Mouse (Mus musculus): ENCODE data around the gene Lpar5. TPM values are rescaled to one million over a fixed set of nuclear protein-coding genes. Genes with fewer than 3 reads are reported as not detected.
"Not testable (repeated sequence)": the region's sequence is repeated elsewhere in the genome, so short reads cannot be mapped to it uniquely, and the experiment has no call there.

The Lpar5 gene
- polyA plus RNA-seq, 1 experiment from 2014 or later, result 0.44 TPM

DNA sequence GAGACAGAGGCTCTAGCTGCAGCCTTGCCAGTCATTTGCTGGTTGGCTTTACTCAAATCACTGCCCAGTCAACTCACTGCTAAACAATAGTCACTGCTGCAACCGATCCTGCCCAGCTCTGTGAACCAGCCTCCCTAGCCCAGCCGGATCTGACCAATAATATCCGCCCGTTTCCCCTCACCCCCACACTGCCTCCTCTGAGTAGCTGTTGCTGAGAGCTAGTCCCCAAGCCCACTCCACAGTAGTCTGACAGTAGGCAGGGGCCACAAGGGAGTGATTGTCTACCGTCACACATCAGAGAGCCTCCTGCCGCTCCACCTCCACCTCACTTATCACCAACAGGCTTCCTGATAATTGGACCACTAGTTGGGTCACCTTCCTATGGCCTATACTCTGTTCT, 6.2 kb upstream of the Lpar5 start:
- no peak for ATAC-seq
- Histone ChIP-seq H3K4me1 (no peaks in the 10 kb centered on the region), H3K4me2 (no peak overlapping the region), H3K9me3 (replicated peaks) (no peaks in the 10 kb centered on the region), H3K9ac (no peak overlapping the region), H3K36me3 (ENCODE audit: poor library complexity, severe bottlenecking) (peaks cover 4% of the 10 kb centered on the region; the same call in 1 of the 2 replicates), H3K27ac (no peak overlapping the region), H3K4me3 (no peak overlapping the region), H3K27me3 (no peaks in the 10 kb centered on the region)
- WGBS, result 43% methylated on average over 6 of the region's 6 CpGs

DNA sequence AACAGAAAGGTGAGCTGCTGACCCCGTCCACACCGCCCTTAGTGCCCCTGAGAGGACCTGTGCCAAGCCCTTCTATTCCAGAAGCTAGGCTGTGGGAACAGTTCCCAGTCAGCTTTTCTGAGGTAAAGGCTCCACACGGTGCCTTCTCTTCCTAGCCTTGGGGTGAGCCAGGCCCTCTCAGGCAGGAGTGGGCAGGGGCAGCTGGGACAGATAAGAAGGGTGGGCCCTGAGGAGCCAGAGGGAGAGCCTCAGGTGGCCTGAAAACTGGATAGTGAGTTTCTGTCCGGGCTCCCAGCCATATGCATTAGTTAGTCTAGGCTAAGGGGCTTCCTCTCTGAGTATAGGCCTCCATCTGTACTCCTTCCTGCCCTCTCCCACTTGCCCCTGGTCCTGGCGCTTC, 5.2 kb upstream of the Lpar5 start:
- Histone ChIP-seq H3K36me3 (ENCODE audit: poor library complexity, severe bottlenecking) (peaks cover under 1% of the 10 kb centered on the region; the same call in 1 of the 2 replicates), H3K4me2 (no peak overlapping the region), H3K9me3 (replicated peaks) (no peaks in the 10 kb centered on the region), H3K4me3 (no peak overlapping the region), H3K4me1 (no peaks in the 10 kb centered on the region), H3K27me3 (no peaks in the 10 kb centered on the region), H3K9ac (no peak overlapping the region), H3K27ac (no peak overlapping the region)
- no peak for ATAC-seq
- whole genome bisulfite sequencing, result 89% methylated on average over 5 of the region's 5 CpGs

DNA sequence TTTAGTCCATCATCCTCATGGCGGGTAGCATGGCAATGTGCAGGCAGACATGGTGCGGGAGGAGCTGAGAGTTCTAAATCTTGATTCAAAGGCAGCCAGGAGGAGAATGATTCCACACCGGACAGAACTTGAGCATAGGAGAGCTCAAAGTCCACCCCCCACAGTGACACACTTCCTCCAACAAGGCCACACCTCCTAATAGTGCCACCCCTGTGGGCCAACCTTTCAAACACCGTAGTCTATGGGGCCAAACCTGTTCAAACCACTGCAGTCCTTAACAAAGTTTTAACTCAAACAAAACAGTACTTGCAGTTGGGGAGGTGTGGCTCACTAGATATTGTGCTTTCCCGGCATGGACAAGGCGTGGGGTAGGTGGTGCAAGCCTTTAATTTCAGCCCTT, 3.8 kb upstream of the Lpar5 start:
- H3K9ac ChIP-seq, result no peak overlapping the region
- H3K36me3 ChIP-seq (ENCODE audit: poor library complexity, severe bottlenecking), result no peaks in the 10 kb centered on the region
- no peak for ATAC-seq
- H3K27ac ChIP-seq, result no peak overlapping the region; the same call in 1 of the 2 replicates
- no peak overlapping the region for H3K4me3 ChIP-seq
- no peaks in the 10 kb centered on the region for H3K27me3 ChIP-seq
- no peaks in the 10 kb centered on the region for H3K9me3 ChIP-seq (replicated peaks)
- H3K4me2 ChIP-seq, result no peak overlapping the region
- 87% methylated on average over 6 of the region's 6 CpGs for WGBS
- no peaks in the 10 kb centered on the region for H3K4me1 ChIP-seq

DNA sequence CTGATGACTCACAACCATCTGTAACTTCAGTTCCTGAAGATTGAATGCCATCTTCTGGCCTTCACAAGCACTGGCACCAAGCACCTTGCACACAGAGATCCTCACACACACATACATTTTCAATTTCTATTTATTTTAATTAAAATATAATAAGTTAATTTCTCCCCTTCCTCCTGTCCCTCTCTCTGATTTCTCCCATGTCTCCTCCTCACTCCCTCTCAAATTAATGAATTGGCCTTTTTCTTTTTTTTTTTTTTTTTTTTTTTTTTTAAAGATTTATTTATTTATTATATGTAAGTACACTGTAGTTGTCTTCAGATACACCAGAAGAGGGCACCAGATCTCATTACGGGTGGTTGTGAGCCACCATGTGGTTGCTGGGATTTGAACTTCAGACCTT, 2.5 kb upstream of the Lpar5 start:
- not testable (repeated sequence) for H3K36me3 ChIP-seq (ENCODE audit: poor library complexity, severe bottlenecking); H3K27ac ChIP-seq; H3K9me3 ChIP-seq (replicated peaks); H3K9ac ChIP-seq; H3K4me1 ChIP-seq; H3K4me3 ChIP-seq; ATAC-seq; H3K4me2 ChIP-seq; H3K27me3 ChIP-seq
- no CpG with 5 or more reads among the region's 1 CpGs for WGBS

DNA sequence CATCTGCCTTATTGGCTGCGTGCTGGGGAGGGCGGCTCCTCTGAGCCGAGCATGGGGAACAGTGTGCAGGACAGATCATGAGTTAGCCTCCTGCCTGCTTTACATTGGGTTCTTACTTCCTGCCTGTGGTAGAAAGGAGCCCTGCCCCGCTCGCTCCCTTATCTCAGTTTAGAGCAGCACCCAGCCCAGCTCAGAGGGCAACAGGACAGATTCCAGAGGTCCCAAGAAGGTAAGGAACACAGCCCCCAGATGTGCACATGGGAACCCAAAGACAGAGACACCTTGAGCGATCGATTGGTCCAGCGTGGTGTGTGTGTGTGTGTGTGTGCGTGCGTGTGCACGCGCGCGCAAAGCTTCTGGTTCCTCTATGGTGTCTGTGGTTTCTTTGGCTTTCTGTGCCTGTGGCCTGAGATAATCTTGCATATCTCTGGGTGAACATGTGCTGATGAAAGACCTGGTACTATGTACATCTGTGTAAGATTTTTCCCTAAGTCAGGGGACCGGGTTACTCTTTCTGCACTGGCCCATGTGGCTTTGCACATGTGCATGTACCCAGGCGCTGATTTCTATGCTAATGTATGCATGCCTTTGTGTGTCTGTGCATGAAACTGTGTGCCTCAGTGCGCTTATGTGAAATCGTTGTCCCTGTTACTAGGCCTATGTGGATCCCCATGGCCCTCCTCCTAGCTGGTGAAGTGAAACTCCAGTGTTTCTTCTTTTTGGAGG, 3.6 kb downstream of the Lpar5 start:
- no peak overlapping the region for H3K4me3 ChIP-seq
- peaks cover 19% of the 10 kb centered on the region for H3K4me1 ChIP-seq
- H3K27me3 ChIP-seq, result no peaks in the 10 kb centered on the region
- ATAC-seq, result peak; percentile 93
- H3K27ac ChIP-seq, result peak overlapping the region; percentile 96
- H3K4me2 ChIP-seq, result peak overlapping the region; percentile 35
- no peaks in the 10 kb centered on the region for H3K9me3 ChIP-seq (replicated peaks)
- no peak overlapping the region; the same call in 1 of the 2 replicates for H3K9ac ChIP-seq
- WGBS, result 76% methylated on average over 18 of the region's 18 CpGs
- H3K36me3 ChIP-seq (ENCODE audit: poor library complexity, severe bottlenecking), result no peaks in the 10 kb centered on the region

DNA sequence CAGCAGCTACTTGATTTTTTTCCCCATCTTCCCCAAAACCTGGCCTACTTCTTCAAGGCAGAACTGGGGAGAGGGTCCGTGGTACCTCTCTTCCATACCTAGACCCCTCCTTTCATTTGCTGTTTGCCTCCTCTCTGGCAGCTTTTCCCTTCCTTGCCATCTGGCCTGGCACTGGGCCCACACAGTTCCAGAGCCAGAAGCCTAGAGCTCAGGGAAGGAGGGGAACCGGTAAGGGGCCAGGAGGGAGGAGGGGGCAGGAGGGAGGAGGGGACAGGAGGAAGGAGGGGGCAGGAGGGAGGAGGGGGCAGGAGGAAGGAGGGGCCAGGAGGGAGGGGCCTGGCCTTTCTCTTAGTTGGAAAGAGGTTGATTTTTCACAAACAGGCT, 4.2 kb downstream of the Lpar5 start:
- no peak overlapping the region; the same call in 1 of the 2 replicates for H3K9ac ChIP-seq
- 13% methylated on average over 2 of the region's 2 CpGs for WGBS
- ATAC-seq, result peak; percentile 90
- H3K36me3 ChIP-seq (ENCODE audit: poor library complexity, severe bottlenecking), result no peaks in the 10 kb centered on the region
- H3K4me3 ChIP-seq, result no peak overlapping the region
- H3K4me2 ChIP-seq, result peak overlapping the region; percentile 35
- H3K27me3 ChIP-seq, result no peaks in the 10 kb centered on the region
- no peaks in the 10 kb centered on the region for H3K9me3 ChIP-seq (replicated peaks)
- peaks cover 19% of the 10 kb centered on the region for H3K4me1 ChIP-seq
- H3K27ac ChIP-seq, result peak overlapping the region; percentile 96

DNA sequence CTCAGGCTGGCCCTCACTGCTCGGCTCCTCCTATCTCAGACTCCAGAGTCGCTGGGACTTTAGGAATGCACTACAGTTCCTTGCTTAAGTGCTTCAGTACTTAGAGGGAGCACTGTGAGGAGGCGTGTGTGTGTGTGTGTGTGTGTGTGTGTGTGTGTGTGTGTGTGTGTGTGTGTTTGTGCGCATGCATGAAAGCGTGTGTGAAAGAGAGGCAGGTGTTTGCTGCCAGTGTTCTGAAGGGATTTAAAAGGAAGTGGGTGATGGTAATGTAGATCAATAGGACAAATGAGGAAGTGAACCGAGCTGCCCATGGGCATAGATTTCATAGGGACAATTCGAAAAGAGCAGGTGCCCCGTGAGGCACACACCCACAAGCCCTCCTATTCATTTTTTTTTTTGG, 6.1 kb downstream of the Lpar5 start:
- no peaks in the 10 kb centered on the region for H3K27me3 ChIP-seq
- WGBS, result 71% methylated on average over 8 of the region's 8 CpGs
- no peaks in the 10 kb centered on the region for H3K36me3 ChIP-seq (ENCODE audit: poor library complexity, severe bottlenecking)

DNA sequence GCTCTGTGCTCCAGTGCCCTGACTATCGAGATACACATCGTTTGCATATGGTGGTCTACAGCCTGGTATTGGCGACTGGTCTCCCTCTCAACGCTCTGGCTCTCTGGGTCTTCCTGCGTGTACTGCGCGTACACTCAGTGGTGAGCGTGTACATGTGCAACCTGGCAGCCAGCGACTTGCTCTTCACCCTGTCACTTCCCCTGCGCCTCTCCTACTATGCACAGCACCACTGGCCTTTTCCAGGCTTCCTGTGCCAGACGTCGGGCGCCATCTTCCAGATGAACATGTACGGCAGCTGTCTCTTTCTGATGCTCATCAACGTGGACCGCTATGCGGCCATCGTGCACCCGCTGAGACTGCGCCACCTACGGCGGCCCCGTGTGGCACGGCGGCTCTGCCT, 13.7 kb downstream of the Lpar5 start:
- peak; percentile 55 for ATAC-seq
- WGBS, result 24% methylated on average over 25 of the region's 25 CpGs

More for the DNA sequence above, 6.1 kb downstream of the Lpar5 start:
- peaks cover 19% of the 10 kb centered on the region for H3K4me1 ChIP-seq
- H3K9me3 ChIP-seq (replicated peaks), result no peaks in the 10 kb centered on the region
- no peak for ATAC-seq
- no peak overlapping the region for H3K4me3 ChIP-seq
- no peak overlapping the region for H3K27ac ChIP-seq
- no peak overlapping the region for H3K9ac ChIP-seq
- no peak overlapping the region for H3K4me2 ChIP-seq

DNA sequence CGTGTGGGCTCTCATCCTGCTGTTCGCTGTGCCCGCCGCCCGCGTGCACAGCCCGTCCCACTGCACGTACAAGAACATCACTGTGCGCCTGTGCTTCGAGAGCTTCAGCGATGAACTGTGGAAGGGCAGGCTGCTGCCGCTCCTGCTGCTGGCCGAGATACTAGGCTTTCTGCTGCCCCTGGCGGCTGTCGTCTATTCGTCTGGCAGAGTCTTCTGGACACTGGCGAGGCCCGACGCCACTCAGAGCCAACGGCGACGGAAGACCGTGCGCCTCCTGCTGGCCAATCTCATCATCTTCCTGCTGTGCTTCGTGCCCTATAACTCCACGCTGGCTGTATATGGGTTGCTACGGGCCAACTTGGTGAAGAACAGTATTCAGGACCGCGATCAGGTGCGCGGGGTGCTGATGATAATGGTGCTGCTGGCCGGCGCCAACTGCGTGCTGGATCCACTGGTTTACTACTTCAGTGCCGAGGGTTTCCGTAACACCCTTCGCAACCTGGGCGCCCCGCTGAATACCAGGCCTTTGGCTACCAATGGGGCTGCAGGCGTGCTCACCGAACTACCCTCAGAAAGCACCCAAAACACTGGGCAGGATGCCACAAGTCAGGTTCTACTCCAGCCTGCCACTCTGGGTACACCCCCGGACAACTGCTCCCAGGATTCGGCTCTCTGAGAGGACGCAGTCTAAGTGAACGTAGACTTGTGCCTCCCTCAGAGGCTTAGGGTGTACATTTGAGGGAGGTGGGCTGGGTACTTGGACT, 14.3 kb downstream of the Lpar5 start:
- 23% methylated on average over 45 of the region's 45 CpGs for WGBS
- peak overlapping the region; percentile 90 for H3K27ac ChIP-seq
- ATAC-seq, result peak; percentile 95
- H3K27me3 ChIP-seq, result 0 out of 2 replicates have a peak, but pooled peaks cover 9% of the 10 kb centered on the region
- H3K36me3 ChIP-seq (ENCODE audit: poor library complexity, severe bottlenecking), result no peaks in the 10 kb centered on the region
- H3K4me1 ChIP-seq, result peaks cover 10% of the 10 kb centered on the region
- peak overlapping the region; percentile 69 for H3K4me2 ChIP-seq
- peak overlapping the region; percentile 67 for H3K9ac ChIP-seq
- peak overlapping the region; percentile 42 for H3K4me3 ChIP-seq
- no peaks in the 10 kb centered on the region for H3K9me3 ChIP-seq (replicated peaks)

More for the DNA sequence above, 13.7 kb downstream of the Lpar5 start:
- Histone ChIP-seq H3K36me3 (ENCODE audit: poor library complexity, severe bottlenecking) (no peaks in the 10 kb centered on the region), H3K27ac (peak overlapping the region; percentile 90), H3K27me3 (0 out of 2 replicates have a peak, but pooled peaks cover 9% of the 10 kb centered on the region), H3K4me2 (peak overlapping the region; percentile 69), H3K9ac (peak overlapping the region; percentile 67), H3K4me3 (peak overlapping the region; percentile 42), H3K4me1 (peaks cover 10% of the 10 kb centered on the region), H3K9me3 (replicated peaks) (no peaks in the 10 kb centered on the region)

DNA sequence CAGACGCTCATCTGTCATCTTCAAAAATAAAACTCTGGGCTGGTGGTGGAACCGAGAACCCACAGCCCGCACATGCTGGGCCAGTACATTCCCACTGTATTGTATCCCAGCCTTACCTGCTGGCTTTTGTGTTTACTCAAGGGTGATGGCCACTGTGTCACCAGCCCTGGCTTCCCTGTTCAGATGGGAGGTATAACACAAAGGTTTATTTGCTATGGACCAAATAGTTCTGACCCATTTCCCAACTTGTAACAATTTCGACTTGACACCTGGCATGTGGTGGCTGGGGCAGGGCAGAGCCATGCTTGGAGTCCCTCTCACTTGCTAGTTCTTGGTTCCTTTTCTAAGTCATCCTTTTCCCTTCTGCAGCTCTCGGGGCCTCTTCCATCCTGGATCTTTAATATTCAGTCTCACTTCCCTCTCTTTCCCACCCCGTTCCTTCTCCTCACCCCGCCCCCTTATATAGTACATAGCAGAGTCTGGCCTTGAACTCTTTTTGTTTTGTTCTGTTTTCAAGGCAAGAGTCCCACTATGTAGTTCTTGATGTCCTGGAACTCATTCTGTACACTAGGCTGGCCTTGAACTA, 15.2 kb downstream of the Lpar5 start:
- Histone ChIP-seq H3K27ac (no peak overlapping the region), H3K9ac (no peak overlapping the region), H3K4me3 (no peak overlapping the region), H3K4me1 (peaks cover 10% of the 10 kb centered on the region), H3K4me2 (no peak overlapping the region), H3K27me3 (0 out of 2 replicates have a peak, but pooled peaks cover 9% of the 10 kb centered on the region), H3K36me3 (ENCODE audit: poor library complexity, severe bottlenecking) (no peaks in the 10 kb centered on the region), H3K9me3 (replicated peaks) (no peaks in the 10 kb centered on the region)
- ATAC-seq, result no peak
- WGBS, result 85% methylated on average over 7 of the region's 7 CpGs

DNA sequence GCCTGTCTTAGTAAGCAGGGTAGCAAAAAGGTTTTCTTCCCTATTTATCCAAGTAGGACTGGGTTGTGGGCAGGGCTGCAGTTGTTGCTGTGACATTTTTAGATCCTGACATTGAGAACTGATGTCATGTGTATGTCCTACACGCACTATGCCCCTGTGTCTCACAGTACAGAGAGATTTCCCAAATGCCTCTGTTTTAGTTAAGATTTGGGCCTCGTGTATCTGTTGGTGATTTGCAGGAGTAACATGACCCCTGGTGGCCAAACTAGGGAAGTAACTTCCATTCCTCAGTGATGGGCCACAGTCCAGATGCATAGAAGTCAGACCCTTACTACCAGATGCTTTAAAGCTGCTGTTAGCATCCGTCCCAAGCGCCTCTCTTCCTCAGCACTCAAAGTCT, 16.7 kb downstream of the Lpar5 start:
- no peak overlapping the region for H3K9ac ChIP-seq
- no peaks in the 10 kb centered on the region for H3K9me3 ChIP-seq (replicated peaks)
- H3K4me2 ChIP-seq, result no peak overlapping the region
- H3K4me1 ChIP-seq, result peaks cover 21% of the 10 kb centered on the region
- H3K36me3 ChIP-seq (ENCODE audit: poor library complexity, severe bottlenecking), result no peaks in the 10 kb centered on the region
- WGBS, result 5% methylated on average over 4 of the region's 4 CpGs
- ATAC-seq, result peak; percentile 25
- H3K4me3 ChIP-seq, result no peak overlapping the region
- peak overlapping the region; percentile 27; the same call in 1 of the 2 replicates for H3K27ac ChIP-seq
- H3K27me3 ChIP-seq, result 0 out of 2 replicates have a peak, but pooled peaks cover 9% of the 10 kb centered on the region

DNA sequence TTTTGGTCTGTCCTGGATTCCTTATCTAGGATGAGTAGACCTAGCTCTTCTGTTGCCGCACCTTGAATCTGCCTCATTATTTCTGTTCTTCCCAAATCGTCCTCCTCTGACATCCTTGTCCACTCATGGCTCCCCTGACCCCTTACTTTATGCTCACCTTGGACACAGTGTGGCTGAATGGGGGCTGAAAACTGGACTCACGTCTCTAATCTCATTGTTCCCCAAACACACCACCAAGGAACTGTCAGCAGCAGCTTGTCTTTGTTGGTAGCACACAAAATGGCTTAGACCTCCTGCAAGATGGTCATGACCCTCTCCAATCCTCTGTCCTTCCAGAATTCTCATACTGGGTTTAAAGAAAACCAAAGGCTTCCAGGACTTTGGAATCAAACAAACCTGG, 20.2 kb downstream of the Lpar5 start:
- Histone ChIP-seq H3K27ac (peak overlapping the region; percentile 94), H3K4me3 (no peak overlapping the region), H3K9me3 (replicated peaks) (no peaks in the 10 kb centered on the region), H3K27me3 (no peaks in the 10 kb centered on the region), H3K4me1 (peaks cover 29% of the 10 kb centered on the region), H3K4me2 (no peak overlapping the region), H3K9ac (no peak overlapping the region), H3K36me3 (ENCODE audit: poor library complexity, severe bottlenecking) (no peaks in the 10 kb centered on the region)
- ATAC-seq, result no peak
- WGBS, result 75% methylated on average over 3 of the region's 3 CpGs
